Mouse (Mus musculus) testis, adult 2 months (tissue): ENCODE data around the gene Crls1.

Source experiments
- CTCF ChIP-seq: fragments of 200-500 bp; IDR thresholded peaks from 2 replicates; pipeline ENCODE4 v1.5.1; 2012; ENCODE audit warnings: low read depth, mild to moderate bottlenecking, inconsistent platforms, low read length, moderate library complexity; ENCODE audit not compliant: control insufficient read depth, insufficient read depth, insufficient replicate concordance
- POLR2A ChIP-seq: fragments of 200-500 bp; IDR thresholded peaks from 2 replicates; pipeline ENCODE4 v1.6.1; 2012; ENCODE audit warnings: low read depth, mild to moderate bottlenecking, inconsistent platforms, low read length, moderate library complexity; ENCODE audit not compliant: control insufficient read depth

GRCm38 (mm10) chr2:132867521-132867920, 21.1 kb downstream of the Crls1 start:
- no peak for TF ChIP-seq CTCF
- no peak for TF ChIP-seq POLR2A
